Mouse (Mus musculus) layer of hippocampus, postnatal 36 days (tissue): ENCODE results near the gene Slx4. TPM values are rescaled to one million over a fixed set of nuclear protein-coding genes. Genes with fewer than 3 reads are reported as not detected.
"Not testable (repeated sequence)": the region's sequence is repeated elsewhere in the genome, so short reads cannot be mapped to it uniquely, and the experiment has no call there.

Experiments used
- DNase-seq, 2 experiments: peaks; one replicate each; pipeline ENCODE4 v3.0.0; 2022
- total RNA-seq, 2 experiments: library from RNA; stranded (reverse); gene quantifications; 2 replicates each; pipeline ENCODE4 v1.2.3; 2021

Slx4 gene
- total RNA-seq, 2 experiments from 2014 or later: 46.4 to 48.1 TPM

DNA sequence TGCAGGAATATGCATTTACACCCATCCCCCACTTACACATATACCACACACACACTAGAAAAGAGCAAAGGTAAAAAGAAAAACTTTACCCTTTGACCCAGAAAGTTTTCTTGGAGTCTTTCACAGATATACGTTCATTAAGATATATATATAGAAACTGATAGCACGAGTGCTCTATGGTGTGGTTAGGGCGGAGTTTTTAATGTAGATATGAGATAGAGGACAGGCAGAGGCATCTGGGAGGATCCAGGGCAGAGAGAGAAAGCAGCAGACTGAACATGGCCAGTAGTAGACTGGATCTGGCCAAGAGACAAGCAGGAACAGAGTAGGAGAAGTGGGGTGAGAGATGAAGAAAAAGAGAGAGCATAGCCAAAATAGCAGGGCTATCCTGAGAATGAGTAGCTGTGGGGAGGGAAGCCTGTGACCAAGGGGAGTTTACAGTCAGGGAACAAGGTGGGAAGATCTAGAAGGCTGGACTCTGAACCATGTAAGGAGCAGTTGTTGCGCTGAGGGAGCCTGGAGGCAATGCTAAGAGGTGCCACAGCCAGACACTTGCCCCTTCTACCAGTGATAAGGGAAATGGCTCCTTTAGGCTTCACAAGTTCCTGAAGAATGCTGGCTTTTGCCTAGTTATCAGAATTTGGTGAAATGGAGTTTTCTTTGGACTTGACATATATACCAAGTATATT is 9.5 kb upstream of the Slx4 start:
- no peak for DNase-seq

- no peak for DNase-seq
Measured at GRCm38 (mm10) chr16:3988410-3988809, 15.2 kb downstream of the Slx4 start.

GRCm38 (mm10) chr16:3983146-3983700 is 20.3 kb downstream of the Slx4 start:
- no peak for DNase-seq

DNA sequence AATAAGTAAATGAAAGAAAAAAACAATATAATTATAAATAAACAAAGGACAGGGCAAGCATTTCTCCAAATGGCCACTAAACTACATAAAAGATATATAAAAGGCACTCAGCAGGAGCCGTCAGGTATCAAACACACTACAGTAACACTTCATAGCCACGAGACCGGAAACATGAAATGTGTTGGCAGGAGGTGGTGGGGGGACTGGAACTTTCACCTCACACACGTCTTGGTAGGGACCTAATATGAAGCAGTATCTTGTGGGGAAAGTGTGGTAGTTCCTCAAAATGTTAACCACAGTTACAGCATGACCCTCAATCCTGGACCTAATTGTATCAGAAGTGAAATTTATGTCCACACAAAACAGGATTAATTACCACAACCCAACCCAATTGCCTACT is 21.4 kb downstream of the Slx4 start:
- DNase-seq: no peak

GRCm38 (mm10) chr16:3976712-3977111 is 26.9 kb downstream of the Slx4 start:
- DNase-seq: no peak

- DNase-seq: no peak
Measured at GRCm38 (mm10) chr16:3976251-3976671, 27.3 kb downstream of the Slx4 start, which contains the start of gene Nlrc3. TSS of gene Nlrc3 (minus strand) at chr16:3976632.

GRCm38 (mm10) chr16:3975658-3976057 is 27.9 kb downstream of the Slx4 start:
- no peak for DNase-seq

- DNase-seq: not testable (repeated sequence)
Measured at GRCm38 (mm10) chr16:3974456-3974855, 29.1 kb downstream of the Slx4 start.

- DNase-seq: no peak
Measured at GRCm38 (mm10) chr16:3965534-3965933, 38.0 kb downstream of the Slx4 start.

- DNase-seq: no peak
Measured at GRCm38 (mm10) chr16:3964990-3965389, 38.6 kb downstream of the Slx4 start.

DNA sequence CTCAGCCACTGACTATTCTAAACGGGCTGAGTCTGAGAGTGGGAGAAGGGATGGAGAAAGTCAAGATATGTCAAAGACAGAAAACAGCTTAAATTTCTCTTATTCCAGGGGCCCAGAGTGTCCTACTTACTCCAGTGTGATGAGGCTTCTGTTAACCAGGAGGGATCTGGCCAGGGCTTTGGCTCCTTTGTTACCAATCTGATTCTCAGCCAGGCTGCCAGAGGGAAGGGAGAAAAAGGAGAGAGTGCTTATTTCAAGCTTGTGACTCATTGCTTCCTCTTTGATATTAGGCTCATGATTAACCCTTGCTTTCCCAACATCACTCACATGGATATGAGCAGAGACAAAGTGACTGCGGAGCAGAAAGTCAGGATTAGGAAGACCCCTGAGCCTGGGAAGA is 44.3 kb downstream of the Slx4 start:
- DNase-seq: no peak

DNA sequence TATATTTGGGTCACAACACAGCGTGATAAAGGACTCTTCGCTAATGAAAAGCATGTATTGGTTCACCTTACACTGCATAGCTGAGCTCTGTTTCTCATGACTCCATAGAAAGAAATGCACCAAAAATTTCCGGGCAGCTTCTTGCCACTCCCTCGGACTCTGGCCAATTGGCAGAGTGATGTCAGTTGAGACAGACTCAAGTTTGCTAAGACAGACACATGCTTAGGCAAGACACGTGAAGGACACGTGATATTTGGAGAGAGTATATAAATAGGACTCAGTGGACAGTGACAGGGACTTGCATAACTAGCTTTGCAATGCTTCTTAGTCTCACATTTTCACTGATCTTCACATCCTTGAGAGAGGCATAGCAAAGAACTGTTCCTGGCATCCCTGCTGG is 47.2 kb downstream of the Slx4 start:
- no peak for DNase-seq

- DNase-seq: no peak
Measured at GRCm38 (mm10) chr16:3951141-3951540, 52.4 kb downstream of the Slx4 start.

DNA sequence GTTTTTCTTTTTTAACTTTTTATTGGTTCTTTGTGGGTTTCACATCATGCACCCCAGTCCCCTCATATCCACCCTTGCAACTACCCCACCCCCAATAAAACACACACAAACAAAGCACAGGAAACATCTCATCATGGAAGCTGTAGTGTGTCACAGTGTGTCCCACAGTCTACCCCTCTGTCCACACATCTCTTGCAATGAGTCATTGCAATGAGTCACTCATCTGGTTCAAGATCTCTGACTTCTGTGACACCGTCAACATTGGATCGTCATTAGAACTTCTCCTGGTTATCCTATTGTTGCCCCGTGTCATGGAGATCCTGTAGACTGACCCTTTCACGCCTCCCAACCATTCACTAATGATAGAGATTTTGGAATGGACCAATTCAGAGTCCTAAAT is 68.9 kb downstream of the Slx4 start:
- no peak for DNase-seq

DNA sequence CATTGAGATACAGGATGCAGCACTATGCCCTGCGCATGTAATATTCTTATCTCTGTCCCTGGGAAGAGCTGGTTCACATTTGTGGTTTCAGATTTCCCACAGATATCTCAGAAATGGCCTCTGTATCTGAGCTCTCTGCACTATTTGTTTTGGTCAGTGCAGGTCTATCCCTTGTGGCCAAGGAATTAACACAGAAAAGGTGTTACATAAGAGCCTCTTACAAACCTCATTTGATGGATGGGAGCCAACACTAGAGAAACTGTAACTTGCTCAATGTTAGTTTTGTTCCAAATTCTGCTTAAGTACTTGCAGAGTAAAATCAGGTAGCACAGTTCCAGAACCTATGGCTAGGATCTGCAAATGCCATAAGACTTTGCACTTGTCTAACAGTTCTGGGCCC is 69.5 kb downstream of the Slx4 start:
- no peak for DNase-seq

DNA sequence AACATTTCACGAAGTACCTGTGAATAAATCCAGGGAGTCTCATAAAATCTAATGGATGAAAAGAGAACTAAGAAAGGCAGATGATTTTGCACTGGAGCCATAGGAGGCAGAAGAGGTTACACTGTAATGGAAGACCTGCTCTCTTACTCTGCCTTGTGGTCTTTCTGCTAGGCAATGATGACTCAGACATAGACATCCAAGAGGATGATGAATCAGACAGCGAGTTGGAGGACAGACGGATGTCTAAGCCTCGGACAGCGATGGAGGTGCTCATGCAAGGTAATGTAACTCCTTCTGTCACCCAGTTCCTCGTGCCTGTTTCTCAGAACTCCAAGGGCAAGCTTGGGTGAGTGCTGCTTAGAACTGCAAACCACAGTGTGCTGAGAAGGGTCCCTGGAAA is 70.0 kb downstream of the Slx4 start:
- no peak for DNase-seq

DNA sequence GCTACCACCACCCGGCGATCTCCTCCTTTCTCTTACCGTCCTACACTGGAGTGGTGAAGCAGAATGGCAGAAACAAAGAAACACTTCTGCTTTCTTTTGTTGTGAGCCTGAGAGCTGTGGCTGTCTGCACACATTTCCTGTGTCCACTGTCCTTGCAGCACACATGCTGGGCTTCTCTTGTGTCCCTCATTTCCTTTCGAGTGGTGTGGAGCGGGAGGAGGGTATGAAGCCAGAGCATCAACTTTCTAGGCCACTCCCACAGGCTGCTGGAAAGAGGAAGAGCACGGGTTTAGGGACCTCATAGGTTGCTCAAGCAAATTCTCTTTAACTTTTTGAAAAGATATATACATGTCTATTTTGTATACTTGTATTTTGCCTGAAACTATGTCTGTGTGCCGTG is 74.4 kb downstream of the Slx4 start:
- DNase-seq: no peak

Other genes with a start within 250 kb of the Slx4 start
- not detected for gene Olfr15, start 172.9 kb downstream of the Slx4 start, total RNA-seq
- gene Zfp174, start 156.5 kb downstream of the Slx4 start, total RNA-seq: 1 to 10 TPM; 4.4 to 5.0 TPM
- gene Naa60, start 131.4 kb downstream of the Slx4 start, total RNA-seq: 100 to 1,000 TPM in 1 of 2 experiments, 10 to 100 TPM in 1; 89.6 to 123 TPM
- gene Zfp597, start 119.2 kb downstream of the Slx4 start, total RNA-seq: 10 to 100 TPM; 23.7 to 25.2 TPM
- under 1 TPM; 0.60 to 0.66 TPM for gene Gm20695, start 119.1 kb downstream of the Slx4 start, total RNA-seq
- gene 1700037C18Rik, start 95.1 kb downstream of the Slx4 start, total RNA-seq: 1 to 10 TPM; 4.6 to 5.2 TPM
- gene Cluap1, start 95.0 kb downstream of the Slx4 start, total RNA-seq: 10 to 100 TPM; 30.2 to 32.0 TPM
- 1 to 10 TPM; 2.2 to 2.9 TPM for gene Nlrc3, start 27.1 kb downstream of the Slx4 start, total RNA-seq
- gene Dnase1, start 33.2 kb upstream of the Slx4 start, total RNA-seq: not detected
- 10 to 100 TPM; 72.4 to 73.2 TPM for gene Trap1, start 74.1 kb upstream of the Slx4 start, total RNA-seq
- 10 to 100 TPM; 77.3 to 96.4 TPM for gene Crebbp, start 210.2 kb upstream of the Slx4 start, total RNA-seq